Mouse (Mus musculus) MEL (cell line): ENCODE measurements around the gene Prtn3. TPM values are rescaled to one million over a fixed set of nuclear protein-coding genes. Genes with fewer than 3 reads are reported as not detected.

ENCODE experiments used
- DNase-seq: peaks from one replicate; pipeline ENCODE4 v3.0.0; 2011; ENCODE audit warnings: low read depth, low spot score
- H3K27ac ChIP-seq: 2 replicates; pipeline ENCODE4 v1.5.1; 2012; ENCODE audit warnings: low read depth, mild to moderate bottlenecking, control low read depth, low read length, moderate library complexity; ENCODE audit not compliant: control insufficient read depth
- H3K27me3 ChIP-seq, 2 experiments: fragments of 150-350 bp in 1 of 2; sonication (generic) in 1 of 2; 2 replicates each; pipeline ENCODE4 v1.6.1; 2012; ENCODE audit warnings: low read length in 2 of 2, mild to moderate bottlenecking in 2 of 2, improper control_type of control experiment in 1 of 2, moderate library complexity in 1 of 2; ENCODE audit not compliant: insufficient read depth in 2 of 2, control insufficient read depth in 1 of 2
- H3K36me3 ChIP-seq, 2 experiments: 2 replicates each; pipeline ENCODE4 v1.6.1; 2012 to 2014; ENCODE audit warnings: low read length in 2 of 2, improper control_type of control experiment in 1 of 2, inconsistent platforms in 1 of 2, mild to moderate bottlenecking in 1 of 2; ENCODE audit not compliant: insufficient read depth in 2 of 2, control insufficient read depth in 1 of 2
- H3K4me1 ChIP-seq, 2 experiments: fragments of 150-350 bp in 1 of 2; sonication (generic) in 1 of 2; 2 replicates each; pipeline ENCODE4 v1.6.1; 2012; ENCODE audit warnings: low read length in 2 of 2, improper control_type of control experiment in 1 of 2, mild to moderate bottlenecking in 1 of 2; ENCODE audit not compliant: insufficient read depth in 2 of 2, control insufficient read depth in 1 of 2
- H3K4me3 ChIP-seq, 2 experiments: fragments of 150-350 bp in 1 of 2; sonication (generic) in 1 of 2; 2 replicates each; pipeline ENCODE4 v1.5.1; 2012; ENCODE audit warnings: low read depth in 2 of 2, low read length in 2 of 2, mild to moderate bottlenecking in 2 of 2, moderate library complexity in 2 of 2, control low read depth in 1 of 2, improper control_type of control experiment in 1 of 2; ENCODE audit not compliant: control insufficient read depth in 1 of 2, insufficient read depth in 1 of 2
- H3K79me2 ChIP-seq: 2 replicates; pipeline ENCODE4 v1.6.1; 2012; ENCODE audit warnings: mild to moderate bottlenecking, low read length, moderate library complexity; ENCODE audit not compliant: control insufficient read depth, poor library complexity, insufficient read depth
- H3K9ac ChIP-seq: 2 replicates; pipeline ENCODE4 v1.6.1; 2012; ENCODE audit warnings: low read depth, mild to moderate bottlenecking, control low read depth, low read length, moderate library complexity; ENCODE audit not compliant: control insufficient read depth, poor library complexity, severe bottlenecking
- H3K9me3 ChIP-seq: fragments of 150-350 bp; sonication (generic); replicated peaks from 2 replicates; pipeline ENCODE4 v1.6.1; 2012; ENCODE audit warnings: mild to moderate bottlenecking, low read length, improper control_type of control experiment, moderate library complexity; ENCODE audit not compliant: insufficient read depth
- BHLHE40 ChIP-seq: IDR thresholded peaks from 2 replicates; pipeline ENCODE4 v1.6.1; 2012; ENCODE audit warnings: low read depth, mild to moderate bottlenecking, inconsistent platforms, low read length, improper control_type of control experiment, borderline replicate concordance
- CTCF ChIP-seq, 3 experiments: IDR thresholded peaks in 2 of 3; conservative IDR thresholded peaks in 1 of 3; 2 replicates each; pipeline ENCODE4 v1.5.1; 2011 to 2012; ENCODE audit warnings: low read length in 3 of 3, low read depth in 2 of 3, mild to moderate bottlenecking in 2 of 3, improper control_type of control experiment in 1 of 3, inconsistent platforms in 1 of 3, mixed read lengths in 1 of 3, moderate library complexity in 1 of 3; ENCODE audit not compliant: control insufficient read depth in 1 of 3, insufficient read depth in 1 of 3, poor library complexity in 1 of 3, severe bottlenecking in 1 of 3
- E2F4 ChIP-seq: IDR thresholded peaks from 2 replicates; pipeline ENCODE4 v1.6.1; 2011; ENCODE audit warnings: low read depth, low read length, improper control_type of control experiment, borderline replicate concordance
- ELF1 ChIP-seq: IDR thresholded peaks from 2 replicates; pipeline ENCODE4 v1.6.1; 2014; ENCODE audit warnings: low read depth, mild to moderate bottlenecking, inconsistent platforms, low read length, improper control_type of control experiment, moderate library complexity
- EP300 ChIP-seq, 2 experiments: IDR thresholded peaks; 2 replicates each; pipeline ENCODE4 v1.6.1; 2011; ENCODE audit warnings: improper control_type of control experiment in 2 of 2, low read length in 2 of 2, low read depth in 1 of 2, mild to moderate bottlenecking in 1 of 2
- ETS1 ChIP-seq: IDR thresholded peaks from 2 replicates; pipeline ENCODE4 v1.6.1; 2012; ENCODE audit warnings: low read depth, mild to moderate bottlenecking, inconsistent platforms, low read length, improper control_type of control experiment, moderate library complexity
- GATA1 ChIP-seq: IDR thresholded peaks from 2 replicates; pipeline ENCODE4 v1.6.1; 2011; ENCODE audit warnings: low read depth, low read length, improper control_type of control experiment
- HCFC1 ChIP-seq: IDR thresholded peaks from 2 replicates; pipeline ENCODE4 v1.6.1; 2012; ENCODE audit warnings: low read depth, mild to moderate bottlenecking, inconsistent platforms, low read length, improper control_type of control experiment, moderate library complexity
- JUND ChIP-seq: IDR thresholded peaks from 2 replicates; pipeline ENCODE4 v1.6.1; 2011; ENCODE audit warnings: low read depth, mild to moderate bottlenecking, improper control_type of control experiment, low read length
- MAZ ChIP-seq: IDR thresholded peaks from 2 replicates; pipeline ENCODE4 v1.6.1; 2012; ENCODE audit warnings: low read depth, mild to moderate bottlenecking, inconsistent platforms, low read length, improper control_type of control experiment
- MEF2A ChIP-seq: IDR thresholded peaks from 2 replicates; pipeline ENCODE4 v1.6.1; 2014; ENCODE audit warnings: low read depth, mild to moderate bottlenecking, inconsistent platforms, low read length, improper control_type of control experiment; ENCODE audit not compliant: poor library complexity, insufficient replicate concordance, severe bottlenecking; ENCODE audit errors: extremely low read depth
- MYC ChIP-seq: IDR thresholded peaks from 2 replicates; pipeline ENCODE4 v1.6.1; 2011; ENCODE audit warnings: low read depth, mild to moderate bottlenecking, low read length, improper control_type of control experiment, moderate library complexity
- NELFE ChIP-seq: IDR thresholded peaks from 2 replicates; pipeline ENCODE4 v1.6.1; 2011; ENCODE audit warnings: low read depth, low read length, improper control_type of control experiment
- NRF1 ChIP-seq: IDR thresholded peaks from 2 replicates; pipeline ENCODE4 v1.6.1; 2014; ENCODE audit warnings: low read depth, mild to moderate bottlenecking, inconsistent platforms, low read length, improper control_type of control experiment, moderate library complexity; ENCODE audit not compliant: poor library complexity, insufficient read depth, severe bottlenecking
- POLR2A ChIP-seq, 2 experiments: IDR thresholded peaks; 2 replicates each; pipeline ENCODE4 v1.6.1; 2011 to 2012; ENCODE audit warnings: low read length in 2 of 2, mild to moderate bottlenecking in 2 of 2, control low read depth in 1 of 2, improper control_type of control experiment in 1 of 2, low read depth in 1 of 2, moderate library complexity in 1 of 2; ENCODE audit not compliant: control insufficient read depth in 1 of 2, insufficient read depth in 1 of 2, poor library complexity in 1 of 2
- RCOR1 ChIP-seq: IDR thresholded peaks from 2 replicates; pipeline ENCODE4 v1.6.1; 2012; ENCODE audit warnings: low read depth, mild to moderate bottlenecking, inconsistent platforms, low read length, improper control_type of control experiment
- SIN3A ChIP-seq: IDR thresholded peaks from 2 replicates; pipeline ENCODE4 v1.6.1; 2012; ENCODE audit warnings: low read length, improper control_type of control experiment, inconsistent platforms
- TAL1 ChIP-seq: IDR thresholded peaks from 2 replicates; pipeline ENCODE4 v1.6.1; 2012; ENCODE audit warnings: mild to moderate bottlenecking, inconsistent platforms, low read length, moderate library complexity, mixed read lengths
- UBTF ChIP-seq: IDR thresholded peaks from 2 replicates; pipeline ENCODE4 v1.6.1; 2012; ENCODE audit warnings: low read depth, mild to moderate bottlenecking, inconsistent platforms, low read length, improper control_type of control experiment, moderate library complexity, borderline replicate concordance; ENCODE audit not compliant: insufficient read depth
- ZKSCAN1 ChIP-seq: IDR thresholded peaks from 2 replicates; pipeline ENCODE4 v1.6.1; 2012; ENCODE audit warnings: low read depth, mild to moderate bottlenecking, inconsistent platforms, low read length, improper control_type of control experiment, moderate library complexity
- polyA plus RNA-seq, 2 experiments: library from polyadenylated mRNA; stranded (reverse) in 1 of 2; unstranded in 1 of 2; fragments of >175 nt in 1 of 2; fragments of >200 nt in 1 of 2; gene quantifications; 2 replicates each; pipeline versions ENCODE4 v1.2.1 to v1.2.4; 2012; ENCODE audit warnings: low replicate concordance in 2 of 2, low read depth in 1 of 2; ENCODE audit not compliant: insufficient read length in 2 of 2, insufficient read depth in 1 of 2, missing spikeins in 1 of 2
- total RNA-seq: library from RNA; depleted of rRNA; stranded (reverse); fragments of 300-350 nt; gene quantifications from 2 replicates; pipeline ENCODE4 v1.2.3, GENCODE M21; 2012

Prtn3 gene
- total and polyA plus RNA-seq, 3 experiments = 11.2 to 31.5 TPM; not detected in 1

DNA sequence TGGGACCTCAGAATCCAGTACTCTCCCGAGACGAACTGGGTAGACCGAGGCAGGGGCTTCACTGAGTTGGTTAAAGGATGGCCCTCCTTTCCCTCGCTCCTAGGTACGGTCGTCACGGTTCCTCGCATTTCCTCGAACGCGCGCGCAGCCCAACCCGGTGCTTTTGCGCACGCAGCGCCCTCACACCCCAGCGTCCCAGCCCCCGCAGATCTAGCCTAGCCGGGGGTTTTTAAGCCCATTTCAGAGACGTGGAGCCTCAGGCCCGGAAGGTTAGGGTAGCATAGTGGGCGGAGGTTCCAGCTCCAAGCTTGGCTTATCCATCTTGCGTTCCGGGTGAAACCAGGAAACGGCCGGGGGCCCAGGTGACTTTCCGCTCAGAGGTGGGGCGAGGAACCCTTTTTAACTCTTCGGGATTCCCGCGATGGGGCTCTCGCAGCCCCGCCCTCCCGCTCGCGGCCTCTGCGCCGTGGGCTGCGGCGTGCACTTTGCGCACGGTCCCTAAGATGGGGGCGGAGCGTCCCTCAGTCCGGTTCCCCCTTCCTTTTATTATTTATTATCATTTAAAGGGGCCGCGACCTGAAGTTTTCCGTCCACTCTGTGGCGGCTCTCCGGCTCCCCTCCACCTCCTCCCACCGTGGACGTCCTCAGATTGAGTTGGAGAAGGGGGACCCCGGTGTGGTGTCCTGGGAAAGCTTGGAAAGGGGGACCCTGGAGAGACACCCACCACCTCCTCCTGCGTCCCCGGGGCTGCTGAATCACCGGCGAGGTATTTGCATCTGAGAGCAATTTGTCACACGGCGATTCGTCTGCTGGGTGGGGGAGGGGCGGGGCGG lies 52.4 kb downstream of the Prtn3 start, which contains the start of gene Arid3a (continued):
- no peak for TF ChIP-seq RCOR1
- TF ChIP-seq GATA1 = no peak
- TF ChIP-seq ETS1 = peak; percentile 55; the same call in 1 of the 2 replicates
- no peak for TF ChIP-seq BHLHE40
- TF ChIP-seq, all 39 proteins: peak for 19

DNA sequence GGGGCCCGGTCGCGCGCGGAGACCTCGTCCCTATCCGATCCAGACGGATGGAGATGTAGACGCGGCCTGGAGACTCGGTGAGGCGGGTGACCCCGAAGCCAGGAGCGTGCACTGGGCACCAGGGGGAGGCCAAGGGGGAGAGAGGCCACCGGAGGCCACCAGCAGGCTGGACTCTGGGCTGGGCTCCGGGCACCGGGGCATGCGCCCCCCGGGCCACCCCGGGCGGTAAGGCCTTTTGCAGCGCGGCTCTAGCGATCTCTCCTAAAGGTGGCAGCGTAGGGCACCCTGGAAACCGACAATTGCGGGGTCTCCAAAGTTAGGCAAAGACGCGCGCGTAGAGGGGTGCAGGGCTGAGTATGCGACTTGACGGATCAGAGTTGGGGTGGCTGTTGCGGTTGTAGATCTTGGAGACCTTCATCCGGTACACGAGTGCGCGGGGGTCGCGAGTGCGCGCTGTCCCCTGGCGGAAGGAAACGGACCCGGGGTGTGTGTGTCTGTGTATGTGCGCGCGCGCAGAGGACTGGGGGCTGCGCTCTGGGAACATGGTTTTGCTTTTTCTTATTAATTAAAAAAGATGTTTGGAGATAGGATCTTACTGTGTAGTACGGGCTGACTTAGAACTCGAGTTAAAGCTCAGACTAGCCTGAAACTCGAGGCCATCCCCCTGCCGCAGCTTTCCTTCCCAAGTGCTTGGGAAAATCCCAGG lies 53.2 kb downstream of the Prtn3 start:
- H3K9ac ChIP-seq = peak overlapping the region; percentile 93
- H3K79me2 ChIP-seq = peaks cover 9% of the 10 kb centered on the region
- peak overlapping the region; percentile 79 to 90 for H3K4me3 ChIP-seq
- H3K9me3 ChIP-seq = no peaks in the 10 kb centered on the region
- peak overlapping the region; percentile 68 for H3K27ac ChIP-seq
- H3K4me1 ChIP-seq = peaks cover 0 to 6% of the 10 kb centered on the region in 2 experiments; a peak in 1 of 4 replicates
- H3K27me3 ChIP-seq = no peaks in the 10 kb centered on the region
- peak; percentile 80 for DNase-seq
- no peaks in the 10 kb centered on the region; a peak in 1 of 4 replicates for H3K36me3 ChIP-seq
- TF ChIP-seq EP300 (IDR thresholded peaks at IDR 0.05; ENCODE audit: low read depth in 1 of 2, low read length in 2 of 2) = no peak
- TF ChIP-seq E2F4 = no peak
- 0 out of 2 replicates have a peak, but pooled peaks have one; percentile 17 for TF ChIP-seq HCFC1
- TF ChIP-seq ELF1 = no peak
- peak; percentile 55 for TF ChIP-seq NRF1
- no peak for TF ChIP-seq MEF2A
- TF ChIP-seq TAL1 = no peak
- TF ChIP-seq ETS1 = 0 out of 2 replicates have a peak, but pooled peaks have one; percentile 14
- no peak for TF ChIP-seq JUND
- no peak for TF ChIP-seq UBTF
- TF ChIP-seq MAZ = no peak
- TF ChIP-seq ZKSCAN1 = no peak
- TF ChIP-seq SIN3A = 0 out of 2 replicates have a peak, but pooled peaks have one; percentile 49
- TF ChIP-seq NELFE = peak; percentile 33
- peak in 1 of 2 experiments; percentile 18; a peak in 1 of 4 replicates for TF ChIP-seq POLR2A (IDR thresholded peaks at IDR 0.05; ENCODE audit: control insufficient read depth in 1 of 2, insufficient read depth in 1 of 2, low read depth in 1 of 2, low read length in 2 of 2, poor library complexity in 1 of 2)
- TF ChIP-seq MYC = no peak
- TF ChIP-seq BHLHE40 = no peak
- no peak; a peak in 1 of 6 replicates for TF ChIP-seq CTCF (IDR thresholded peaks at IDR 0.05 in 2 of 3, conservative IDR thresholded peaks at IDR 0.05 in 1 of 3; ENCODE audit: control insufficient read depth in 1 of 3, insufficient read depth in 1 of 3, low read depth in 2 of 3, low read length in 3 of 3, poor library complexity in 1 of 3, severe bottlenecking in 1 of 3)
- TF ChIP-seq GATA1 = no peak
